25 mouse cellular contexts compared by ENCODE assay signal in the genomic region with DNA sequence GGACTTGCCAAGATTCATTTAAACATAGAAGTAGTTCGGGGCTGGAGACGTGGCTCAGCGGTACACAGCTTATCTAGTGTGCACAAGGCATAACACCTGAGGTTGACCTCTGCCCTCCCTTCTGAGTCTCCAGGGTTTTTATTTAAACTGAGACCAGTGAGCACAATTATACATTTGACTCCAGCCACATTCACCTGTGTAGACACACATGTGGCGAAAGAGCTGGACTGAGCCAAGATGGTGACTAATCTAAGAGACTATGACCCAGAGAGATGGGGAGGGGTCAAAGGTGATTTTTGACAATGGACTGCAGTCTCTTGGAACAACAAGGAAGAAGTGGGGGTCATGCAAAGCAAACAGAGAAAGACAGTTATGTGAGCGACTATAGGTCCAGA. TPM values are rescaled to one million over a fixed set of nuclear protein-coding genes. Genes with fewer than 3 reads are reported as not detected.
DNase-seq lines count a peak whose midpoint lies in the region; ATAC-seq and TF ChIP-seq lines count a peak whose summit lies in the region.
"Had no signal": no experiment of that assay in that cellular context is flagged by ENCODE, and none has a peak within 500 bp of the region (broad histone marks: within the 10 kb centered on the region; RNA-seq: fewer than 3 reads in every experiment).

No protein-coding gene starts in this region.

- H3K27me3 ChIP-seq in kidney, adult 2 months (replicated peaks; ENCODE audit: control insufficient read depth, insufficient read depth, low read length), result no peaks in the 10 kb centered on the region
- no peaks in the 10 kb centered on the region for H3K27me3 ChIP-seq in kidney, embryonic 15.5 days
- H3K27me3 ChIP-seq in liver, postnatal 0 days (ENCODE audit: insufficient read depth, low read length), result no peaks in the 10 kb centered on the region
- no peaks in the 10 kb centered on the region for H3K27me3 ChIP-seq in liver, embryonic 11.5 days (replicated peaks; ENCODE audit: control insufficient read depth, insufficient read depth, low read length)
- no peaks in the 10 kb centered on the region for H3K27me3 ChIP-seq in midbrain, embryonic 11.5 days (ENCODE audit: control insufficient read depth, insufficient read depth, low read length)
- no peaks in the 10 kb centered on the region for H3K27me3 ChIP-seq in midbrain, embryonic 15.5 days (replicated peaks)
- H3K27me3 ChIP-seq: embryonic facial prominence, embryonic 13.5 days; forebrain, embryonic 12.5 days; forebrain, embryonic 15.5 days; heart, embryonic 12.5 days; heart, embryonic 15.5 days had no signal

- ATAC-seq in kidney, embryonic 15.5 days (replicated peaks; ENCODE audit: low FRiP score), result no peak
- peak; percentile 49; the same call in 1 of the 2 replicates for ATAC-seq in liver, postnatal 0 days
- no peak for ATAC-seq in liver, embryonic 11.5 days (replicated peaks; ENCODE audit: low FRiP score)
- no peak for ATAC-seq in midbrain, embryonic 11.5 days (ENCODE audit: low FRiP score)
- ATAC-seq in midbrain, embryonic 15.5 days (replicated peaks), result no peak
- ATAC-seq: activated CD4-positive, CD25-positive, alpha-beta regulatory T cell, adult 4 months; forebrain, embryonic 15.5 days had no signal

- TF ChIP-seq CTCF in kidney, adult 2 months (conservative IDR thresholded peaks at IDR 0.05; ENCODE audit: insufficient read depth, insufficient read length, low read depth, low read length), result no peak
- no peak for TF ChIP-seq CTCF in liver, postnatal 0 days (IDR thresholded peaks at IDR 0.05; ENCODE audit: low read depth)

- TF ChIP-seq EP300 in liver, postnatal 0 days (IDR thresholded peaks at IDR 0.05; ENCODE audit: low read depth), result no peak

- no peaks in the 10 kb centered on the region for H3K9me3 ChIP-seq in kidney, embryonic 15.5 days (replicated peaks)
- H3K9me3 ChIP-seq in liver, postnatal 0 days (ENCODE audit: low read length), result no peaks in the 10 kb centered on the region
- no peaks in the 10 kb centered on the region for H3K9me3 ChIP-seq in liver, embryonic 11.5 days (ENCODE audit: control insufficient read depth, low read length)
- H3K9me3 ChIP-seq in midbrain, embryonic 11.5 days (ENCODE audit: control insufficient read depth, low read length), result no peaks in the 10 kb centered on the region
- H3K9me3 ChIP-seq in midbrain, embryonic 15.5 days, result no peaks in the 10 kb centered on the region
- H3K9me3 ChIP-seq: embryonic facial prominence, embryonic 10.5 days; embryonic facial prominence, embryonic 13.5 days; forebrain, embryonic 12.5 days; forebrain, embryonic 15.5 days; heart, embryonic 12.5 days; heart, embryonic 15.5 days had no signal

- H3K4me1 ChIP-seq in kidney, adult 2 months (ENCODE audit: control insufficient read depth, insufficient read depth, low read length), result peaks cover 36% of the 10 kb centered on the region
- peaks cover 6% of the 10 kb centered on the region; the same call in 1 of the 2 replicates for H3K4me1 ChIP-seq in kidney, embryonic 15.5 days
- H3K4me1 ChIP-seq in liver, postnatal 0 days (ENCODE audit: insufficient read depth), result peaks cover 15% of the 10 kb centered on the region
- no peaks in the 10 kb centered on the region for H3K4me1 ChIP-seq in liver, embryonic 11.5 days (replicated peaks; ENCODE audit: control insufficient read depth, insufficient read depth, low read length)
- H3K4me1 ChIP-seq in midbrain, embryonic 11.5 days (ENCODE audit: control insufficient read depth, insufficient read depth, low read length), result no peaks in the 10 kb centered on the region
- no peaks in the 10 kb centered on the region for H3K4me1 ChIP-seq in midbrain, embryonic 15.5 days
- H3K4me1 ChIP-seq: embryonic facial prominence, embryonic 10.5 days; forebrain, embryonic 12.5 days; forebrain, embryonic 15.5 days; heart, embryonic 12.5 days had no signal

- no peak overlapping the region for H3K4me3 ChIP-seq in kidney, adult 2 months (ENCODE audit: insufficient read depth, low read depth, low read length)
- H3K4me3 ChIP-seq in kidney, embryonic 15.5 days (replicated peaks), result no peak overlapping the region
- no peak overlapping the region for H3K4me3 ChIP-seq in liver, postnatal 0 days (ENCODE audit: low read depth, low read length)
- H3K4me3 ChIP-seq in liver, embryonic 11.5 days (ENCODE audit: low read depth, low read length), result no peak overlapping the region
- no peak overlapping the region for H3K4me3 ChIP-seq in midbrain, embryonic 11.5 days (ENCODE audit: low read depth, low read length)
- H3K4me3 ChIP-seq in midbrain, embryonic 15.5 days, result no peak overlapping the region
- H3K4me3 ChIP-seq: embryonic facial prominence, embryonic 10.5 days; embryonic facial prominence, embryonic 13.5 days; erythroblast, embryonic 14.5 days; forebrain, embryonic 12.5 days; forebrain, embryonic 15.5 days; heart, embryonic 12.5 days; heart, embryonic 15.5 days had no signal

- DNase-seq in kidney, adult 2 months, result no peak
- no peak for DNase-seq in liver, postnatal 0 days
- no peak for DNase-seq in liver, embryonic 11.5 days (ENCODE audit: low spot score)
- DNase-seq in midbrain, embryonic 11.5 days (ENCODE audit: low spot score, missing footprints), result peak; percentile 61
- DNase-seq: adrenal gland, adult 8-10 months; adrenal gland, postnatal 25 days; cerebellum, adult 11-12 months; cerebellum, adult 8-10 months; cerebellum, postnatal 10 days; cerebellum, postnatal 36 days; embryo, embryonic 11 days; gastrocnemius, postnatal 25 days; heart, postnatal 10 days; heart, postnatal 36 days had no signal

- peak overlapping the region; percentile 20; the same call in 1 of the 2 replicates for H3K27ac ChIP-seq in kidney, adult 2 months (ENCODE audit: insufficient read depth, low read depth, low read length)
- H3K27ac ChIP-seq in kidney, embryonic 15.5 days, result no peak overlapping the region
- no peak overlapping the region for H3K27ac ChIP-seq in liver, postnatal 0 days (ENCODE audit: low read depth)
- no peak overlapping the region for H3K27ac ChIP-seq in liver, embryonic 11.5 days (ENCODE audit: low read depth, low read length)
- no peak overlapping the region for H3K27ac ChIP-seq in midbrain, embryonic 11.5 days (ENCODE audit: low read depth, low read length)
- no peak overlapping the region for H3K27ac ChIP-seq in midbrain, embryonic 15.5 days
- H3K27ac ChIP-seq: embryonic facial prominence, embryonic 10.5 days; embryonic facial prominence, embryonic 13.5 days; forebrain, embryonic 12.5 days; forebrain, embryonic 15.5 days; heart, embryonic 15.5 days; hindbrain, embryonic 14.5 days had no signal

- no peak for TF ChIP-seq POLR2A in kidney, adult 2 months (IDR thresholded peaks at IDR 0.05; ENCODE audit: low read depth, low read length)

- no peak overlapping the region for H3K9ac ChIP-seq in kidney, embryonic 15.5 days
- no peak overlapping the region for H3K9ac ChIP-seq in liver, postnatal 0 days (replicated peaks)
- no peak overlapping the region for H3K9ac ChIP-seq in liver, embryonic 11.5 days (ENCODE audit: low read depth, low read length)
- no peak overlapping the region for H3K9ac ChIP-seq in midbrain, embryonic 11.5 days (ENCODE audit: low read length)
- H3K9ac ChIP-seq in midbrain, embryonic 15.5 days, result no peak overlapping the region
- H3K9ac ChIP-seq: embryonic facial prominence, embryonic 13.5 days; forebrain, embryonic 12.5 days; forebrain, embryonic 15.5 days; heart, embryonic 12.5 days; heart, embryonic 15.5 days; hindbrain, embryonic 14.5 days had no signal

- H3K36me3 ChIP-seq in kidney, adult 2 months (ENCODE audit: control insufficient read depth, insufficient read depth, low read length), result no peaks in the 10 kb centered on the region
- H3K36me3 ChIP-seq in kidney, embryonic 15.5 days, result peaks cover 12% of the 10 kb centered on the region; the same call in 1 of the 2 replicates
- no peaks in the 10 kb centered on the region for H3K36me3 ChIP-seq in liver, postnatal 0 days (replicated peaks; ENCODE audit: insufficient read depth, low read length)
- no peaks in the 10 kb centered on the region for H3K36me3 ChIP-seq in liver, embryonic 11.5 days (ENCODE audit: control insufficient read depth, insufficient read depth, low read length)
- no peaks in the 10 kb centered on the region for H3K36me3 ChIP-seq in midbrain, embryonic 11.5 days (ENCODE audit: control insufficient read depth, insufficient read depth, low read length)
- H3K36me3 ChIP-seq in midbrain, embryonic 15.5 days (replicated peaks), result no peaks in the 10 kb centered on the region
- H3K36me3 ChIP-seq: forebrain, embryonic 12.5 days; forebrain, embryonic 15.5 days had no signal

- WGBS in kidney, adult 2 months, result 56% methylated on average over 5 of the region's 5 CpGs
- WGBS in kidney, embryonic 15.5 days, result 85% methylated on average over 5 of the region's 5 CpGs
- WGBS in liver, postnatal 0 days (ENCODE audit: insufficient replicate concordance), result 61% methylated on average over 5 of the region's 5 CpGs
- WGBS in liver, embryonic 11.5 days, result 72% methylated on average over 5 of the region's 5 CpGs
- WGBS in midbrain, embryonic 11.5 days, result 85% methylated on average over 5 of the region's 5 CpGs
- WGBS in midbrain, embryonic 15.5 days, result 88% methylated on average over 5 of the region's 5 CpGs

- H3K4me2 ChIP-seq in kidney, embryonic 15.5 days, result no peak overlapping the region
- H3K4me2 ChIP-seq in liver, postnatal 0 days (ENCODE audit: low read depth, low read length), result no peak overlapping the region
- H3K4me2 ChIP-seq in liver, embryonic 11.5 days, result no peak overlapping the region
- H3K4me2 ChIP-seq in midbrain, embryonic 11.5 days, result no peak overlapping the region
- no peak overlapping the region for H3K4me2 ChIP-seq in midbrain, embryonic 15.5 days
- H3K4me2 ChIP-seq: embryonic facial prominence, embryonic 13.5 days; forebrain, embryonic 12.5 days; forebrain, embryonic 15.5 days; heart, embryonic 12.5 days; heart, embryonic 15.5 days; hindbrain, embryonic 14.5 days had no signal

RNA-seq across cellular contexts. Expression of gene Adamts15, which starts 14.0 kb away (rescaled TPM):
- 6.2 and 7.3 TPM in 2 replicates for polyA plus RNA-seq in kidney, adult 2 months (2012; rRNA removed)
- 6.8 and 8.0 TPM in 2 replicates for polyA plus RNA-seq in kidney, embryonic 15.5 days (2015; fragmentation: Nextera tagmentation; extraction: Ambion mirVana)
- polyA plus RNA-seq in liver, postnatal 0 days (2015; fragmentation: Nextera tagmentation; extraction: Ambion mirVana), result 0.81 and 1.1 TPM in 2 replicates
- polyA plus RNA-seq in liver, embryonic 11.5 days (2014; fragmentation: Nextera tagmentation; extraction: Ambion mirVana), result 2.5 and 3.0 TPM in 2 replicates
- polyA plus RNA-seq in midbrain, embryonic 11.5 days (2014; fragmentation: Nextera tagmentation; extraction: Ambion mirVana), result 2.8 and 3.2 TPM in 2 replicates
- 6.4 and 7.3 TPM in 2 replicates for polyA plus RNA-seq in midbrain, embryonic 15.5 days (2015; fragmentation: Nextera tagmentation; extraction: Ambion mirVana)
- polyA plus RNA-seq: erythroblast, embryonic 14.5 days had no signal

RNA-seq across cellular contexts. Expression of gene Adamts8, which starts 34.1 kb away (rescaled TPM):
- polyA plus RNA-seq in kidney, adult 2 months (2012; rRNA removed), result 0.83 and 1.7 TPM in 2 replicates
- 0.58 and 1.8 TPM in 2 replicates for polyA plus RNA-seq in kidney, embryonic 15.5 days (2015; fragmentation: Nextera tagmentation; extraction: Ambion mirVana)
- 0.05 and 0.06 TPM in 2 replicates for polyA plus RNA-seq in liver, postnatal 0 days (2015; fragmentation: Nextera tagmentation; extraction: Ambion mirVana)
- 0.12 and 0.19 TPM in 2 replicates for polyA plus RNA-seq in liver, embryonic 11.5 days (2014; fragmentation: Nextera tagmentation; extraction: Ambion mirVana)
- polyA plus RNA-seq in midbrain, embryonic 11.5 days (2014; fragmentation: Nextera tagmentation; extraction: Ambion mirVana), result 0.33 and 0.57 TPM in 2 replicates
- 1.7 and 2.4 TPM in 2 replicates for polyA plus RNA-seq in midbrain, embryonic 15.5 days (2015; fragmentation: Nextera tagmentation; extraction: Ambion mirVana)
- polyA plus RNA-seq: erythroblast, embryonic 14.5 days had no signal
